In the genomic region with DNA sequence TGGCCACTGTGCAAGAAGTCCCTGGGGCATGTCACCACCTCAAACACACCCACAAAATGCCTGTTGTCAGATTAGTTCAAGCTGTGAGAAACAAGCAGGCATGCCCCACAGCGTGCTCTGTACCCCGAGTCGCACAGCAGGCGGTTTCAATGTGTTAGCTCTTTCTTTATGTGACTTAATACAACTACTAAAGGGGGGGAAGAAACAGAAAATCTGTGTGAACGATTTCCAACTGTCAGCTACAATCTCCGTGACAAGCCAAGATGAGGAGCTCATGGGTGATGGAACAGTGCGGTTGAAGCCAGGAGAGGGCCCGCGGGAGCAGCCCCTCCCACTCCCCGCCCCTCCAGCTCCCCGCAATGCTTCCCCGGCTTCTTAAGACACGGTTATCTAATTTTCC, we compare ENCODE assay signal across 10 mouse cellular contexts.
DNase-seq lines count a peak whose midpoint lies in the region; ATAC-seq lines count a peak whose summit lies in the region.
"Had no signal": no experiment of that assay in that cellular context is flagged by ENCODE, and none has a peak within 500 bp of the region (broad histone marks: within the 10 kb centered on the region; RNA-seq: fewer than 3 reads in every experiment).

No protein-coding gene starts in this region.

- no peak overlapping the region for H3K27ac ChIP-seq in heart, embryonic 11.5 days (ENCODE audit: low read depth, low read length)
- H3K27ac ChIP-seq in embryonic facial prominence, embryonic 10.5 days (replicated peaks): 0 out of 2 replicates have a peak overlapping the region, but pooled peaks have one; percentile 3
- no peak overlapping the region for H3K27ac ChIP-seq in hindbrain, embryonic 16.5 days (ENCODE audit: low read depth, low read length)
- H3K27ac ChIP-seq in midbrain, embryonic 12.5 days (replicated peaks): no peak overlapping the region

- H3K36me3 ChIP-seq in heart, embryonic 11.5 days (ENCODE audit: control insufficient read depth, insufficient read depth, low read length): no peaks in the 10 kb centered on the region
- H3K36me3 ChIP-seq in embryonic facial prominence, embryonic 10.5 days (replicated peaks): no peaks in the 10 kb centered on the region
- H3K36me3 ChIP-seq in hindbrain, embryonic 16.5 days (ENCODE audit: control insufficient read depth, insufficient read depth, low read length): no peaks in the 10 kb centered on the region
- no peaks in the 10 kb centered on the region for H3K36me3 ChIP-seq in midbrain, embryonic 12.5 days

- no peak for ATAC-seq in heart, embryonic 11.5 days (replicated peaks; ENCODE audit: insufficient number of reproducible peaks, low FRiP score, low TSS enrichment)
- no peak for ATAC-seq in hindbrain, embryonic 16.5 days
- no peak for ATAC-seq in midbrain, embryonic 12.5 days (ENCODE audit: low FRiP score, low read depth)

- no peak for DNase-seq in heart, postnatal 4 days
- DNase-seq in embryonic facial prominence, embryonic 10.5 days (ENCODE audit: low spot score): no peak
- DNase-seq in layer of hippocampus, adult 11-12 months (ENCODE audit: low spot score): no peak
- DNase-seq in layer of hippocampus, postnatal 36 days: no peak
- no peak for DNase-seq in layer of hippocampus, postnatal 14 days (ENCODE audit: low spot score in 2 of 2)
- DNase-seq: thymus, postnatal 36 days had no signal

- no peak overlapping the region for H3K9ac ChIP-seq in heart, embryonic 11.5 days (ENCODE audit: low read depth, low read length)
- H3K9ac ChIP-seq in hindbrain, embryonic 16.5 days (ENCODE audit: low read depth, low read length): no peak overlapping the region
- H3K9ac ChIP-seq in midbrain, embryonic 12.5 days (replicated peaks): no peak overlapping the region

- peak overlapping the region; percentile 21; the same call in 1 of the 2 replicates for H3K4me3 ChIP-seq in heart, embryonic 11.5 days (ENCODE audit: low read depth, low read length)
- H3K4me3 ChIP-seq in embryonic facial prominence, embryonic 10.5 days: peak overlapping the region; percentile 24
- no peak overlapping the region for H3K4me3 ChIP-seq in hindbrain, embryonic 16.5 days (ENCODE audit: low read length)
- no peak overlapping the region for H3K4me3 ChIP-seq in midbrain, embryonic 12.5 days
- H3K4me3 ChIP-seq: myocyte had no signal

- peaks cover 7% of the 10 kb centered on the region for H3K4me1 ChIP-seq in heart, embryonic 11.5 days (ENCODE audit: control insufficient read depth, insufficient read depth, low read length)
- peaks cover 26% of the 10 kb centered on the region for H3K4me1 ChIP-seq in embryonic facial prominence, embryonic 10.5 days
- peaks cover 3% of the 10 kb centered on the region for H3K4me1 ChIP-seq in hindbrain, embryonic 16.5 days (ENCODE audit: control insufficient read depth, insufficient read depth, low read depth, low read length)
- H3K4me1 ChIP-seq in midbrain, embryonic 12.5 days: peaks cover 12% of the 10 kb centered on the region

- H3K27me3 ChIP-seq in heart, embryonic 11.5 days (ENCODE audit: control insufficient read depth, insufficient read depth, low read length): no peaks in the 10 kb centered on the region
- H3K27me3 ChIP-seq in embryonic facial prominence, embryonic 10.5 days (replicated peaks; ENCODE audit: low read depth, poor library complexity, severe bottlenecking): peaks cover 19% of the 10 kb centered on the region
- H3K27me3 ChIP-seq in hindbrain, embryonic 16.5 days (replicated peaks; ENCODE audit: control insufficient read depth, insufficient read depth, low read length): no peaks in the 10 kb centered on the region
- H3K27me3 ChIP-seq in midbrain, embryonic 12.5 days: peaks cover 39% of the 10 kb centered on the region

- WGBS in heart, embryonic 11.5 days (ENCODE audit: insufficient replicate concordance): 8% methylated on average over 13 of the region's 13 CpGs
- 20% methylated on average over 13 of the region's 13 CpGs for WGBS in embryonic facial prominence, embryonic 10.5 days
- 13% methylated on average over 13 of the region's 13 CpGs for WGBS in hindbrain, embryonic 16.5 days
- WGBS in midbrain, embryonic 12.5 days: 15% methylated on average over 13 of the region's 13 CpGs

- peak overlapping the region; percentile 59 for H3K4me2 ChIP-seq in heart, embryonic 11.5 days
- H3K4me2 ChIP-seq in hindbrain, embryonic 16.5 days (ENCODE audit: low read length): peak overlapping the region; percentile 24
- H3K4me2 ChIP-seq in midbrain, embryonic 12.5 days (replicated peaks): peak overlapping the region; percentile 40

- H3K9me3 ChIP-seq in heart, embryonic 11.5 days (replicated peaks; ENCODE audit: control insufficient read depth, low read length): no peaks in the 10 kb centered on the region
- H3K9me3 ChIP-seq in embryonic facial prominence, embryonic 10.5 days: no peaks in the 10 kb centered on the region
- H3K9me3 ChIP-seq in hindbrain, embryonic 16.5 days (ENCODE audit: control insufficient read depth, low read length): no peaks in the 10 kb centered on the region
- no peaks in the 10 kb centered on the region for H3K9me3 ChIP-seq in midbrain, embryonic 12.5 days

Comparison
In these comparisons a context has a peak if more than half of its experiments do, and no peak if none do; other contexts are left out.
1. H3K4me3 ChIP-seq: peak in heart, embryonic 11.5 days (single experiment) and embryonic facial prominence, embryonic 10.5 days (single experiment); none in hindbrain, embryonic 16.5 days (single experiment) and midbrain, embryonic 12.5 days (single experiment).
2. Peak in every context shown above with its lines, with median percentiles within 50 percentile points of each other: H3K4me2 ChIP-seq.